Mouse (Mus musculus) cerebellum, adult 11-12 months (tissue): ENCODE results near the gene Taar4.

Experiments
- DNase-seq: peaks from one replicate; pipeline ENCODE4 v3.0.0; 2022

Gene Taar4

GRCm38 (mm10) chr10:24008143-24008542 lies 47.8 kb downstream of the Taar4 start:
- DNase-seq, result no peak
